Mouse (Mus musculus): ENCODE results near the gene Ttll11.

The Ttll11 gene

GRCm38 (mm10) chr2:35852971-35853370 is 126.7 kb downstream of the Ttll11 start:
- DNase-seq (ENCODE audit: low spot score in 2 of 2): no peak

GRCm38 (mm10) chr2:35852164-35852509 is 127.6 kb downstream of the Ttll11 start:
- DNase-seq (ENCODE audit: low spot score in 2 of 2): no peak

GRCm38 (mm10) chr2:35851420-35852163 is 128.1 kb downstream of the Ttll11 start:
- no peak for DNase-seq (ENCODE audit: low spot score in 2 of 2)

GRCm38 (mm10) chr2:35849632-35850230 is 130.0 kb downstream of the Ttll11 start:
- no peak for DNase-seq (ENCODE audit: low spot score in 2 of 2)

GRCm38 (mm10) chr2:35845611-35846504 is 133.9 kb downstream of the Ttll11 start:
- peak; percentile 63 to 77 for DNase-seq (ENCODE audit: low spot score in 2 of 2)

GRCm38 (mm10) chr2:35843896-35844690 is 135.6 kb downstream of the Ttll11 start:
- no peak for DNase-seq (ENCODE audit: low spot score in 2 of 2)

- DNase-seq (ENCODE audit: low spot score in 2 of 2): peak; percentile 42 to 48
Observed at GRCm38 (mm10) chr2:35842780-35843474, 136.8 kb downstream of the Ttll11 start.

GRCm38 (mm10) chr2:35841841-35842420 is 137.8 kb downstream of the Ttll11 start:
- DNase-seq (ENCODE audit: low spot score in 2 of 2): no peak

- DNase-seq (ENCODE audit: low spot score in 2 of 2): no peak
Observed at GRCm38 (mm10) chr2:35840956-35841816, 138.5 kb downstream of the Ttll11 start.

GRCm38 (mm10) chr2:35838751-35839479 is 140.8 kb downstream of the Ttll11 start:
- DNase-seq (ENCODE audit: low spot score in 2 of 2): no peak

GRCm38 (mm10) chr2:35834198-35834913 is 145.4 kb downstream of the Ttll11 start:
- DNase-seq (ENCODE audit: low spot score in 2 of 2): no peak

GRCm38 (mm10) chr2:35833546-35833945 is 146.2 kb downstream of the Ttll11 start:
- DNase-seq (ENCODE audit: low spot score in 2 of 2): no peak

- no peak for DNase-seq (ENCODE audit: low spot score in 2 of 2)
Observed at GRCm38 (mm10) chr2:35832742-35833425, 146.8 kb downstream of the Ttll11 start.

- DNase-seq (ENCODE audit: low spot score in 2 of 2): no peak
Observed at GRCm38 (mm10) chr2:35831904-35832581, 147.7 kb downstream of the Ttll11 start.

- no peak for DNase-seq (ENCODE audit: low spot score in 2 of 2)
Observed at GRCm38 (mm10) chr2:35830966-35831903, 148.5 kb downstream of the Ttll11 start.

- DNase-seq (ENCODE audit: low spot score in 2 of 2): no peak
Observed at GRCm38 (mm10) chr2:35829136-35829535, 150.6 kb downstream of the Ttll11 start.

Measured in right cerebral cortex, postnatal 36 days (tissue).